ENCODE assay signal across 21 mouse cellular contexts in genomic region chr13:32819241-32819640, GRCm38 (mm10). TPM values are rescaled to one million over a fixed set of nuclear protein-coding genes. Genes with fewer than 3 reads are reported as not detected.
"Had no signal": no experiment of that assay in that cellular context is flagged by ENCODE, and none has a peak within 500 bp of the region (broad histone marks: within the 10 kb centered on the region; RNA-seq: fewer than 3 reads in every experiment).

No protein-coding gene starts in this region.

- H3K27ac ChIP-seq: kidney, embryonic 15.5 days; left cerebral cortex, adult 2 months; limb, embryonic 12.5 days; liver, embryonic 13.5 days; macrophage; midbrain, embryonic 12.5 days; midbrain, embryonic 15.5 days; neural tube, embryonic 13.5 days had no signal

- H3K4me1 ChIP-seq: kidney, embryonic 15.5 days; limb, embryonic 12.5 days; liver, embryonic 13.5 days; midbrain, embryonic 12.5 days; midbrain, embryonic 15.5 days; neural tube, embryonic 13.5 days had no signal

- DNase-seq: kidney, adult 11 months; kidney, adult 8-10 months; kidney, postnatal 10 days; kidney, postnatal 36 days; layer of hippocampus, postnatal 36 days; liver; liver, embryonic 13.5 days; lung, embryonic 14.5 days; thymus, postnatal 25 days had no signal

- H3K9me3 ChIP-seq: kidney, embryonic 15.5 days; limb, embryonic 12.5 days; liver, embryonic 13.5 days; midbrain, embryonic 12.5 days; midbrain, embryonic 15.5 days; neural tube, embryonic 13.5 days had no signal

- H3K4me2 ChIP-seq: kidney, embryonic 15.5 days; limb, embryonic 12.5 days; liver, embryonic 13.5 days; lung, embryonic 14.5 days; midbrain, embryonic 12.5 days; midbrain, embryonic 15.5 days; neural tube, embryonic 13.5 days had no signal

- H3K9ac ChIP-seq: kidney, embryonic 15.5 days; limb, embryonic 12.5 days; liver, embryonic 13.5 days; lung, embryonic 14.5 days; midbrain, embryonic 12.5 days; midbrain, embryonic 15.5 days; neural tube, embryonic 13.5 days had no signal

- H3K27me3 ChIP-seq: kidney, embryonic 15.5 days; limb, embryonic 12.5 days; liver, embryonic 13.5 days; midbrain, embryonic 12.5 days; midbrain, embryonic 15.5 days; neural tube, embryonic 13.5 days had no signal

- H3K4me3 ChIP-seq: kidney, embryonic 15.5 days; left cerebral cortex, adult 2 months; limb, embryonic 12.5 days; liver, embryonic 13.5 days; midbrain, embryonic 12.5 days; midbrain, embryonic 15.5 days; neural tube, embryonic 13.5 days had no signal

- ATAC-seq: lung, postnatal 0 days; midbrain, embryonic 15.5 days had no signal

RNA-seq across cellular contexts. Expression of gene D930007J09Rik, which starts 16.6 kb away (rescaled TPM):
- total RNA-seq: left cerebral cortex, adult 2 months; megakaryocyte, adult 5-6 weeks had no signal
- polyA plus RNA-seq: kidney, embryonic 15.5 days; limb, embryonic 12.5 days; liver, embryonic 13.5 days; liver, embryonic 16.5 days; lung, embryonic 14.5 days; lung, postnatal 0 days; macrophage; midbrain, embryonic 12.5 days; midbrain, embryonic 15.5 days; neural tube, embryonic 13.5 days; stomach, embryonic 14.5 days; thymus, postnatal 0 days had no signal

RNA-seq across cellular contexts. Expression of gene Mylk4, which starts 35.5 kb away (rescaled TPM):
- total RNA-seq: megakaryocyte, adult 5-6 weeks had no signal
- polyA plus RNA-seq: lung, embryonic 14.5 days; lung, postnatal 0 days; macrophage; midbrain, embryonic 12.5 days had no signal
